ENCODE assay signal across 8 mouse cellular contexts in genomic region chr2:27237342-27237741, GRCm38 (mm10). TPM values are rescaled to one million over a fixed set of nuclear protein-coding genes. Genes with fewer than 3 reads are reported as not detected.
A peak's percentile ranks its signal among the peaks of the same experiment; 100 is the strongest.
DNase-seq lines count a peak whose midpoint lies in the region; ATAC-seq and TF ChIP-seq lines count a peak whose summit lies in the region.

No protein-coding gene starts in this region.

- WGBS in bone marrow, adult 2 months = 32% methylated on average over 4 of the region's 4 CpGs
- WGBS in embryonic facial prominence, embryonic 12.5 days = 27% methylated on average over 4 of the region's 4 CpGs
- WGBS in hindbrain, postnatal 0 days = 26% methylated on average over 4 of the region's 4 CpGs
- 21% methylated on average over 4 of the region's 4 CpGs for WGBS in liver, embryonic 11.5 days
- 23% methylated on average over 4 of the region's 4 CpGs for WGBS in neural tube, embryonic 11.5 days

- no peak overlapping the region for H3K27ac ChIP-seq in bone marrow, adult 2 months (ENCODE audit: control insufficient read depth, insufficient read depth, low read depth, low read length, poor library complexity)
- no peak overlapping the region for H3K27ac ChIP-seq in embryonic facial prominence, embryonic 12.5 days
- no peak overlapping the region for H3K27ac ChIP-seq in hindbrain, postnatal 0 days
- H3K27ac ChIP-seq in liver, embryonic 11.5 days (ENCODE audit: low read depth, low read length) = no peak overlapping the region
- H3K27ac ChIP-seq in neural tube, embryonic 11.5 days (ENCODE audit: low read depth, low read length) = no peak overlapping the region

- H3K4me1 ChIP-seq in bone marrow, adult 2 months (ENCODE audit: control insufficient read depth, insufficient read depth, low read length) = no peaks in the 10 kb centered on the region; the same call in 1 of the 2 replicates
- no peaks in the 10 kb centered on the region for H3K4me1 ChIP-seq in embryonic facial prominence, embryonic 12.5 days
- H3K4me1 ChIP-seq in hindbrain, postnatal 0 days (ENCODE audit: insufficient read depth, low read length) = no peaks in the 10 kb centered on the region
- H3K4me1 ChIP-seq in liver, embryonic 11.5 days (replicated peaks; ENCODE audit: control insufficient read depth, insufficient read depth, low read length) = no peaks in the 10 kb centered on the region
- H3K4me1 ChIP-seq in neural tube, embryonic 11.5 days (ENCODE audit: control insufficient read depth, insufficient read depth, low read length) = no peaks in the 10 kb centered on the region

- 0 out of 2 replicates have a peak, but pooled peaks have one; percentile 45 for ATAC-seq in embryonic facial prominence, embryonic 12.5 days (ENCODE audit: insufficient number of reproducible peaks, insufficient read depth, low FRiP score, low TSS enrichment)
- peak; percentile 61 for ATAC-seq in hindbrain, postnatal 0 days
- ATAC-seq in liver, embryonic 11.5 days (replicated peaks; ENCODE audit: low FRiP score) = peak; percentile 23; the same call in 1 of the 2 replicates
- ATAC-seq in neural tube, embryonic 11.5 days (ENCODE audit: insufficient read depth, low FRiP score, low TSS enrichment) = no peak

- no peaks in the 10 kb centered on the region for H3K27me3 ChIP-seq in embryonic facial prominence, embryonic 12.5 days
- no peaks in the 10 kb centered on the region for H3K27me3 ChIP-seq in hindbrain, postnatal 0 days (ENCODE audit: insufficient read depth, low read length)
- H3K27me3 ChIP-seq in liver, embryonic 11.5 days (replicated peaks; ENCODE audit: control insufficient read depth, insufficient read depth, low read length) = no peaks in the 10 kb centered on the region
- H3K27me3 ChIP-seq in neural tube, embryonic 11.5 days (ENCODE audit: control insufficient read depth, insufficient read depth, low read length) = no peaks in the 10 kb centered on the region

- no peak overlapping the region for H3K4me2 ChIP-seq in embryonic facial prominence, embryonic 12.5 days (replicated peaks)
- no peak overlapping the region for H3K4me2 ChIP-seq in hindbrain, postnatal 0 days (ENCODE audit: low read depth, low read length)
- H3K4me2 ChIP-seq in liver, embryonic 11.5 days = no peak overlapping the region
- H3K4me2 ChIP-seq in neural tube, embryonic 11.5 days (ENCODE audit: low read depth) = no peak overlapping the region

- peak; percentile 61 for DNase-seq in ovary, postnatal 36 days (ENCODE audit: low spot score)
- DNase-seq in ovary, postnatal 10 days (ENCODE audit: low spot score) = no peak
- peak; percentile 73 for DNase-seq in hindbrain, postnatal 0 days (ENCODE audit: low spot score)
- DNase-seq in liver, embryonic 11.5 days (ENCODE audit: low spot score) = peak; percentile 42
- peak; percentile 74 for DNase-seq in neural tube, embryonic 11.5 days (ENCODE audit: low spot score)
- peak; percentile 70 for DNase-seq in thymus, postnatal 25 days

- peak; percentile 81 for TF ChIP-seq CTCF in bone marrow, adult 2 months (IDR thresholded peaks at IDR 0.05; ENCODE audit: control insufficient read depth, insufficient read depth, low read length)
- peak; percentile 95 for TF ChIP-seq CTCF in hindbrain, postnatal 0 days (IDR thresholded peaks at IDR 0.05; ENCODE audit: low read depth)

- H3K9me3 ChIP-seq in embryonic facial prominence, embryonic 12.5 days = no peaks in the 10 kb centered on the region
- no peaks in the 10 kb centered on the region for H3K9me3 ChIP-seq in hindbrain, postnatal 0 days (ENCODE audit: low read length)
- no peaks in the 10 kb centered on the region for H3K9me3 ChIP-seq in liver, embryonic 11.5 days (ENCODE audit: control insufficient read depth, low read length)
- no peaks in the 10 kb centered on the region for H3K9me3 ChIP-seq in neural tube, embryonic 11.5 days (ENCODE audit: control insufficient read depth, low read length)

- no peak for TF ChIP-seq POLR2A in bone marrow, adult 2 months (IDR thresholded peaks at IDR 0.05; ENCODE audit: borderline replicate concordance, control insufficient read depth, low read depth, low read length)

- H3K36me3 ChIP-seq in embryonic facial prominence, embryonic 12.5 days = no peaks in the 10 kb centered on the region
- no peaks in the 10 kb centered on the region for H3K36me3 ChIP-seq in hindbrain, postnatal 0 days (ENCODE audit: insufficient read depth, low read length)
- H3K36me3 ChIP-seq in liver, embryonic 11.5 days (ENCODE audit: control insufficient read depth, insufficient read depth, low read length) = no peaks in the 10 kb centered on the region
- H3K36me3 ChIP-seq in neural tube, embryonic 11.5 days (ENCODE audit: control insufficient read depth, insufficient read depth, low read length) = no peaks in the 10 kb centered on the region

- H3K4me3 ChIP-seq in bone marrow, adult 2 months (replicated peaks; ENCODE audit: control insufficient read depth, low read depth, low read length) = no peak overlapping the region
- no peak overlapping the region for H3K4me3 ChIP-seq in embryonic facial prominence, embryonic 12.5 days
- no peak overlapping the region for H3K4me3 ChIP-seq in hindbrain, postnatal 0 days (ENCODE audit: low read length)
- H3K4me3 ChIP-seq in liver, embryonic 11.5 days (ENCODE audit: low read depth, low read length) = no peak overlapping the region
- no peak overlapping the region for H3K4me3 ChIP-seq in neural tube, embryonic 11.5 days (ENCODE audit: low read depth, low read length)

- H3K9ac ChIP-seq in embryonic facial prominence, embryonic 12.5 days = no peak overlapping the region
- no peak overlapping the region for H3K9ac ChIP-seq in hindbrain, postnatal 0 days (replicated peaks; ENCODE audit: low read length)
- H3K9ac ChIP-seq in liver, embryonic 11.5 days (ENCODE audit: low read depth, low read length) = no peak overlapping the region
- H3K9ac ChIP-seq in neural tube, embryonic 11.5 days (ENCODE audit: low read length) = no peak overlapping the region

RNA-seq across cellular contexts. Expression of gene Sardh, which starts 10.8 kb away (rescaled TPM):
- polyA plus RNA-seq in bone marrow, adult 2 months (2011; ENCODE audit: insufficient read depth, insufficient read length, low replicate concordance, missing spikeins) = 4.1 and 13.5 TPM in 2 replicates
- polyA plus RNA-seq in embryonic facial prominence, embryonic 12.5 days (2016; fragmentation: Nextera tagmentation; extraction: Ambion mirVana) = 8.9 and 9.6 TPM in 2 replicates
- total RNA-seq in hindbrain, postnatal 0 days (2014; rRNA removed) = 14.2 and 22.3 TPM in 2 replicates
- 10.4 and 10.8 TPM in 2 replicates for polyA plus RNA-seq in hindbrain, postnatal 0 days (2015; fragmentation: Nextera tagmentation; extraction: Ambion mirVana)
- polyA plus RNA-seq in liver, embryonic 11.5 days (2014; fragmentation: Nextera tagmentation; extraction: Ambion mirVana) = 38.0 and 40.6 TPM in 2 replicates
- 5.5 and 6.4 TPM in 2 replicates for polyA plus RNA-seq in neural tube, embryonic 11.5 days (2014; fragmentation: Nextera tagmentation; extraction: Ambion mirVana)
